Mouse (Mus musculus) frontal cortex, postnatal 14 days (tissue): ENCODE data around the gene Stxbp4.

ENCODE experiments used
- DNase-seq, 2 experiments: peaks; one replicate each; pipeline ENCODE4 v3.0.0; 2022; ENCODE audit warnings: low spot score in 2 of 2

Stxbp4 gene

DNA sequence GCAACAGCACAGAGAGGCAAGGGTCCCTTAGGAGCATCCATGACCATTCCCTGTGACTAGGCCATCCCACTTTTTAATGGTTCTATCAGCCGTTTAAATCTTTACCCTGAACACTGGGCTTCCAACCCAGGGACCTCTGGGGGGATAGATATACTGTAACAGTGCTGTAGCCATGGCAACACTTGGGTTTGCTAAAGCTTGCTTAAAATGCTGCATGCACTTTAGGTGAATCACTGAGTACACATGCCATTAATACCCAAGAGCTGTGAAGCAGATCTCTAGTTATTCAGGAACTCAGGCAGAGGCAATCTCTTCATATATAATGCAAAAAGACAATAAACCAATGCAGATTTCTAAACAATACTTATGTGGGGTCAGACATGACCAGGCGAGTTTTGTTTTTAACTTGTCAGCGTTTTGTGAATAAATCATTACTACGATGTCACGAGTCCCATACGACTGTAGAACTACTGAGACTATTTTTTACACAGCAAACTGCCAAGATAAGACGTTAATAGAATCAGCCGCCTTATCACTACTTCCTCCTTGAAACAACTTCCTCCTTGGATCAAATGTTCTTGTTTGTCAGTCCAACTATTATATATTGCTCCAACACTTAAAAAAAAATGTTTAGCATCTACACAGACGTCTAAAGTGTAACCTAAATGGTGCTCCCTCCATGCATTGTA is 79.4 kb downstream of the Stxbp4 start:
- no peak for DNase-seq

DNA sequence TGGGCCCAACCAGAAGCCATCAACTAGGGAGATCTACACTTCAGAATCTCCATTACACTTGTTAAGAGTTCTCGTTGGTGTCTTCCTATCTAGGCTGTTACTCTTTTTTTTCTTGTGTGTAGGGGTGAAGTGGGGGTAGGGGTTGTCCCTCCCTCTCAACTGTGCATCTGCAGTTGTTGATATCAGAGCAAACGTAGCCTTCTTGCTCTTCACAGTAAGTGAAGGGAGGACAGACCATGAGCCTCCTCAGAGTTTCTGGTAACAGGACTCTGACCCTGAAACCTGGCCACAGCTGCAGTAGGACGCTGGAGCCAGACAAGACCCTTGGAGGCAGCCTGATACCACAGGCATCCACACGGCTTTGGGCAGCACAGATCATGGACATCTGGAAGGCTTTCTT is 81.4 kb downstream of the Stxbp4 start:
- DNase-seq, result no peak

DNA sequence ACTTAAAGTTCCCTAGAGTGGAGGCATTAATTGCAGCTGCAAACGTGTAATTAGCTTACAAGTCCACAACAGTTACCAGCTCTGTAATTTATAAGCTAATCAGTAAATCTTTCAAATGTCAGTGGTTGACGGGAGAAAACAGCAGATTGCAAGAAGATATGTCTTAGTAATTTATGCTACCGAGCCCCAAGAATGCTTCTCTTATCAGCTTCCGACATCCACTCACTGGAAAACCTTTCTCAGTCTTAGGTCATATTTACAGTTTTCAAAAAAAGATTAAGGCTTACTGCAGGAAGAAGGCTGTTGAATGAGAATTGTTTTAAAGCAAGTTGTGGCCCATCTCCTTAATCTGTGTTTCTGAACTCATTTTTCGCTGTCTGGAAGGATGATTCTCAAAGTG is 83.9 kb downstream of the Stxbp4 start:
- DNase-seq, result no peak

DNA sequence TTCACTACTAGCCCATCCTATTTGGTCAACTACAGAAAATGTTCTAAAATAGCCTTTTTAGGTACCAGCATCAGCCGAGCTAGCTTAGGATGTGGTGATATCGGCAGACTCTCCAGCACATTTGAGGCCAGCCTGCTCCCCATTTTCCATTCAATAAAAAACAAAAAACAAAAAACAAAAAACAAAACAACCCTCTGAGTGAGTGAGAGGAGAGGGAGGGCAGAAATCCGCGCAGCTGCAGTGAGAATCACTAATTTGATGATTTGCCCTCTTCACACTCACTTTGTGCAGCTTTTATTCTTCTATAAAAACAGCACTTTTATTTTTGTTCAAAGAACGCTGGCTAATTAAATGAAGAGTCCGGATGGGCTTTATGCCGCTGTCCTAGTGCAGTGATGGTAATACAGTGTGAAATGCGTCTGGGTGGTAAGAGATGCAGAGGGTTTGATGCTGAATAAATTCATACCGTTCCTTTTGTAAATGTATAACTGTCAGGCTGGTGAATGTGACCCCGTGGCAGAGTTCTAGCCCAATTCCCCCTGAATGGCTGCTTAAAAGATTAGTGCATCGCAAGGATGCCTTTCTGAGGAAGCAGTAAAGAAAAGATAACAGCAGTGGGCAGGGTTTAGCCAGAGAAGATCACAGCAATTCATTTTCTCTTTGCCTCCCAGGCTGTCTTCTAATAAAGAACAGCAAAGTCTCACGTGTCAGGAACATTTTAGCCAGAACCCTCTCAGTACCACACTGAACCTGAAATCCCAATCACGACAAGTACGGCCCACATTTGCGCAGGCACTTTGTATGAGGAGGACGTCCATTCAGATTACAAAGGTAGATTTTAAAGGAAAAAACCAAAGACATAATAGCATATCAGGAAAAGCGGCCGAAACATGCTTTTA is 85.3 kb downstream of the Stxbp4 start:
- DNase-seq, result no peak

DNA sequence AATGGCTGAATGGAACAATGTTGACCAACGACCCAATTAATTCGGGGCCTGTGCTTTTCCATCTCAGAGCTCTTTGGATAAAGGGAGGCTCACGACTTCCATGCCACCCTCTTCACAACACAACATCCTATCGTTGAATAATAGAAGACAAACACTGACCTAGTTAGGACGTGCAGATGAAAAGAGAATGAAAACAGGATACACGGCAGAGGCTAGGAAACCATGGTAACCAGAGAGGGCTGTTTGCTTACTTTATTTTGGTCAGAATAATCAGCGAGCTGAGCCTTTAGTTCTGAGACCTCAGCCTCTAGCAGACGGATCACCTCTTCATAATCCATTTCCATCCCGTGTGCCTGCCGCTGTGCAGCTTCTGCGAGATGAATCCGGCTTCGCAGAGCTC is 89.3 kb downstream of the Stxbp4 start:
- peak; percentile 18 for DNase-seq

DNA sequence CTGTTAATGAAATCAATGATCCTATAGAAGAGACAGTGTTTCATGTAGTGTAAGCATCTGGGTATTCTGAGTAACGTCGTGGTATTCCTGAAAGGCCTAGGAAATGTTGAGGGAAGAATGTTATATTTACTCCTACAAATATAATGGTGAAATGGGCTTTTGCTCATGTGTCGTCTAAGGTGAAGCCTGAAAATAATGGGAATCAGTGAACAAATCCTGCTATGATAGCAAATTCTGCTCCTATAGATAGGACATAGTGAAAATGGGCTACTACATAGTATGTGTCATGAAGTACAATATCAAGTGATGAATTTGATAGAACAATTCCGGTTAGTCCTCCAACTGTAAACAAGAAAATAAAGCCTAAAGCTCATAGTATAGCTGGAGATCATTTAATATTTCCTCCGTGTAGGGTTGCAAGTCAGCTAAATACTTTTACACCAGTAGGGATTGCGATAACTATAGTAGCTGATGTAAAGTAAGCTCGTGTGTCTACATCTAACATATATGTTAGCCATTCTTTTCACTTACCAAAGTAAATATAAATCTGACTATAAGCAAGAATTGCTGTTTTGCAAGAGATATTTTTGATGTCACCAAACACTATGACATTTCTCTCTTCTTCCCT is 99.1 kb downstream of the Stxbp4 start:
- DNase-seq, result no peak

DNA sequence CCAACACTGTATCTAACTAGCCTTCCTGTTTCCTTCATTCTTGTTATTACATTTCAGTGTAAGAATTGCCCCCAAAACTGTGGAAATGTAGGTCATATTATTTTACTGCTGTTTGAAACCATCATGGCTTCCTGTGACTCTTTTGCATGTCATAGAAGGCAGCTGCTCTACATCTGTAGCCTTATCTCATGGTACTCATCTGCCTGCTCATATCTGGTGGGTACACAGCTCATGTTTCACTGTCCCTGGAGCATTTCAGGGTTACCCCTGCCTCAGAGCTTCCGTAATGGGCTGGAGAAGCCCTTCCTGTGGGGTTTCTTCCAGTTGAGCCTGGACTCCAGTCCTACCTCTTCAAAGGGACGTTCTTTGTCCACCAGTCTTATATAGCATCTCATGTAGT is 112.6 kb downstream of the Stxbp4 start:
- no peak for DNase-seq

DNA sequence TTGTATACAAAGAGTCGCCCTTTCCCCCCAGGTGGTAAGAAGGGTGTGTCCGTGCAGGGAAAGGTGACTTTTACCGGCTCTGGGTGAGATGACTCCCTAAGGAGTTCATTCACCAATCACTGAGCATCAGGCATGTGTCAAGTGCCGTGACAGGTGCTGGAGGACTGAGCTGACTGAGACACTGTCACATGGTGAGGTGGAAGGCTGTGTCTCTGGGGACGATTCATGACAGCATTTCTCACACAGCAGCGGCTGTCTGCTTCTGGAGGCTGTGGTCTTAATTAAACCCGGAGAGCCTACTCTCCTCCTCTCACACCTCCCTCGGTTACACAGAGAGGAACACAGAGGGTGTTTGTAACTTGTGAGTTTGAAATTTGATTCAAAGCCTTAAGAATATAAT is 116.8 kb downstream of the Stxbp4 start:
- DNase-seq, result no peak

DNA sequence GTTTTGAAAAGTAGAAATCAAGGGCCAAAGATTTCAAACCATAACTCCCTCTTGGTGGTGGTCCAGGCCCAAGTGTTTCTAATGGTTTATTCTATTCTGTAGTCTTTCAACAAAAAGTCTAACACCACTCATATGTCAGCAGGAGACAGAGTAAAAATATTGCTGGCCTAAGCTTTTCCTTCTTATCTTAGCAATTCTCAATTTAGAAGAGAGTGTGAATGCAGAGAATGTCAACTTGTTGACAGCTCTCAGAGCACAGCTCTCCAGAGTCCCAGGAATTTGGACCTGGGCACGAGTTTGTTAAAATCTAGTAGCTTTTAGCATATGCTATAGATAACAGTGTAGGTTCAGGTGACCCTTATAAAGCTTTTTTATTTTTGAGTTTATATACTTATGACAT is 120.1 kb downstream of the Stxbp4 start:
- no peak for DNase-seq

DNA sequence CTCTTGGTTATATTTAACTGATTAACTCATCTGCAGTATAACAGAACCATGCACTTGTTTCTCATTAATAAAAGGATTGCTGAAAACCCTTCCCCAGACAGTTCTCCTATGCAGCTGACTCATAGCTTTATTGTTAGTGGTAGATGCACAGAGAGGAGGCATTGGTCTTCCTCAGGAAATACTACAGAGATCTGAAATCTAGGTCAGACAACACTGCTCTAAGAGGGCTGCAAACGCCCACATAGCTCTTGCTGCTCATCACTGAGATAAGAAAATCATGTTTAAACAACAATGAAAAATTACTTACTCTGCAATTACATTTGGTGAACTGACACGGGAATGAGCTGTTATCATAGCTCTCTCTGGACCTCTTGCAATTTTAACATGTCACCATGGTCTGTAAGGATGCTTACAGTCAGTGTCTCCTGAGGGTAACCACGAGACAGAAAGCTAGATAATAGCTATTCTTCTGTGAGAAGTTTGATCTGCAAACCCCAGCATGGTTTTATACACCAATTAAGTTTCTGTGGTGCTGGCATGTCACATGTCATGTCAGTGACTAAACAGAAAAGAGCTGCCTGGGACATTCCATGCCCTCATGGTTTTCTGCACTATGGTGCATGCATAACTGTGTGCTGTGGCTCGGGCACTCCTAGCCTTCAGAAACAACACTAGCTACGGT is 125.2 kb downstream of the Stxbp4 start:
- DNase-seq, result no peak

DNA sequence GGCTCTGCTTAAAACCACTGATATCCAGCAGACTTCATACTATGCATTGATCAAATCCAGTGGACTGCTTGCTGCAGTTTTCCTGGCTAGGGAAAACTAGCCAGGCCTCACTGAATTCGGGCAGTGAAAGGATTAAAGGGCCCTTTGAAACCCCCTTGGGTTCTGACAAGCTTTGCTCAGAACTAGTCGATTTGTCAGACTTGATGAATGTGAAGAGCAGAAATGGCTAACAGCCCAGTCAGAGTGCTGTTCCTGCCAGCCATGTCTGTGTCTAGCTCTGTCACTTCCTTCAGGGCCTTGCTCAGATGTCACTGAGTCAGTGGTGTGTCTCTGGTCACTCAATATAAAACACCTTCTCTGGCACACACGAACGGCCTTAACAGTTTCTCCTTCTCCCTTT is 136.0 kb downstream of the Stxbp4 start:
- no peak for DNase-seq

DNA sequence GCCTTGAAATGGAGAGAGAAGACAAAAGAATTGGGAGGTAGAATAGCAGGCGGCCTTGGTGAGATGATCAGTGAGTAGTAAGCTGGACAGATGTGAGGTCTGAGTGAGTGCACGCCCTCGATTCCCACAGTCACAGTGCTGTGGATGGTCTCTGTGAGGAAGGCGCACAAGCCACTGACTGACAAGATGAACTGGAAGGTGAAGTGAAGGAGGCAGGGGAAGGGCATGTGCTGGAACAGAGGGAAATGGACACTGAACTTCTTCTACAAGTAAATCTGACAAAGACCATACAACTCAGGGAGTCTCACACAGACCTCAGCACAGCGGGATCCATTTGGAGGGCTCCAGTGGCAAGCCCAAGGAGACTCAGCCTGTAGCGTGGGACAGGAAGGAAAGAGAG is 138.0 kb downstream of the Stxbp4 start:
- no peak for DNase-seq

DNA sequence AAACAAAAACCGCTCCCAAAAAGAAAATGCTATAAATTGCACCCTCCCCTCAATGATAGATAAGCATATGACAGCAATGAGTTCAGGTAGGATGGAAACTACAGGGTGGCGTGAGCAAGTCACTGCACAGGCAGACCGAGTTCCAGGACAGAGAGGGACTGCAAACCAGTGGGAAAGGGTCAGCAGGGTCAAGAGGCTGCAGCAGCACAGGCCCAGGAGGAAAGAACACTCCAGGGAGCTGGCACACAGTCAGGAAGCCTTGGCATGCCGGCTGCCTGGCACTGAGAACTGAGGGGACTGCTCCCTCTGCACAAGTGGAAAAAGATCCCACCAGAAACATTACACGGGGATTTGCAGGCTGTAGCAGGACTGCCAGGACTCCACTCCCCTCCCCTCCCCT is 139.4 kb downstream of the Stxbp4 start:
- no peak for DNase-seq

DNA sequence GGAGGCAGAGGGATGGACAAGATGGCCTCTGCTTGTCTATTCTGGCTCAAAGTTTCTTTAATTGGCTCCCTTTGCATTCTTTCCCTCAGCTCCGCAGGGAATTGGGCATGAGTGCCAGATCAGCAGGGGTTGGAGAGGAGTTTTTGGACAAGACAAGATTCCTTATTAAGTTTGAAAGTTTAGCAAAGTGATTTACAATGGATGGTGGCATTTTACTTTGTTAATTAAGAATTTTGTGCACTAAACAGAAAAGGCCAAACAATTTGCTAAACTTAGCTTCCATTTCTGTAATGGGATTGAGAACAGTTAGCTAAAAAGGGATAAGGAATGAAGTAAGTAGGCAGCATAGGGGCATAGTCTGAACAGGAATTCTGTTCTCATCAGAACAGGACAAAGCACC is 142.9 kb downstream of the Stxbp4 start:
- no peak for DNase-seq

DNA sequence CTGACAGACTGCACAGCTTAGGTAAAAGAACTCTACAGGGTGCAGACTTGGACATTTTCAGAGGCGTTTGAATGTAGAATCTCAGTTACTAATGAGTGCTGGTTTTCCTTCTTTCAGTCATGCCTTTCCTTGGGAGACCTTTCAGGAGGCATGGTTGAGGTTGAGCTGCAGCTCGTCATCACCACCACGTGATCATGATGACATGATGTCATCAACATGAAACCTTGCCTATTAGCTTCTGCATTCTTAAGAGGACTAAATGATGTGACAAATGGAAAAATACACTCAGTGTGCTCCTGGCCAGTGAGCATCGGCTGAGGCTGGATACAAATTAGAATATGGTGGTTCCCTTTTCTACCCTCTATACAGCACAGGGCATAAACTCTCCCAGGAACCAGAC is 145.4 kb downstream of the Stxbp4 start:
- DNase-seq, result no peak

DNA sequence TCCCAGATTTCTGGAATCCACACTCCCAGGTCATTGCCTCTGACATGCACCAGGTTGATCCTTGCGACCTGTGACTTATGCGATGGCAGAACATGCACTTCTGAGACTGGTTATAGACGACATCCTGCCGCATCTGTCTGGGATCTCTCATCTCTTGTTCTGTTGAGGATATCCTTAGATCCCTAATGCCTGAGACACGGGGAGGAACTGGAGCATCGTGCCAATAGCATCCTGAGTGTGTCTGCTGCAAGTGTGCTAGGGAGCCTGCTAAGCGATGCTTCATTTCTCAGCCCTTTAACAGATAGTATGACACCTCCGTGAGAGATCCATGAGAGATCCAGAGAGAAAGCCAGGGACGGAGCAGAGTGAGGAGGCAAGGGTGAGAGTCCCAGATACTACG is 148.7 kb downstream of the Stxbp4 start:
- no peak for DNase-seq

DNA sequence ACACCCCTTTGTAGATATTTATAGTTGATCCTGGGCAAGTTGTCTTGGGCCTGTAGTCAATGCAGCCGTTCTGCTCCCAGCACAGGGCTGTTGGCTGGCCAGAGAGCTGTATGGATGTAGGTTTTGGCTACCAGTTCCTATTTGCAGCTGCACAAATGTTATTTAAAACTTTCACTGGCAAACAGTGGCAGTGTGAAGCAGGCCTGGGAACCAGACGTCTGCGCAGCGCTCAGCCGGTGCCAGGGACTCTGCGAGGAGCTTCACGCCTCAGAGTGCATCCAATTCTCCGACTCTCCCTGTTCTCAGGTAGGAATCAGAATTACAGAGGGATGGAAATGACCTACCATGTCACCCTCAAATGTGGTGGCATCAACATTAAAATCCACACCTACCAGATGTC is 150.2 kb downstream of the Stxbp4 start:
- no peak for DNase-seq

DNA sequence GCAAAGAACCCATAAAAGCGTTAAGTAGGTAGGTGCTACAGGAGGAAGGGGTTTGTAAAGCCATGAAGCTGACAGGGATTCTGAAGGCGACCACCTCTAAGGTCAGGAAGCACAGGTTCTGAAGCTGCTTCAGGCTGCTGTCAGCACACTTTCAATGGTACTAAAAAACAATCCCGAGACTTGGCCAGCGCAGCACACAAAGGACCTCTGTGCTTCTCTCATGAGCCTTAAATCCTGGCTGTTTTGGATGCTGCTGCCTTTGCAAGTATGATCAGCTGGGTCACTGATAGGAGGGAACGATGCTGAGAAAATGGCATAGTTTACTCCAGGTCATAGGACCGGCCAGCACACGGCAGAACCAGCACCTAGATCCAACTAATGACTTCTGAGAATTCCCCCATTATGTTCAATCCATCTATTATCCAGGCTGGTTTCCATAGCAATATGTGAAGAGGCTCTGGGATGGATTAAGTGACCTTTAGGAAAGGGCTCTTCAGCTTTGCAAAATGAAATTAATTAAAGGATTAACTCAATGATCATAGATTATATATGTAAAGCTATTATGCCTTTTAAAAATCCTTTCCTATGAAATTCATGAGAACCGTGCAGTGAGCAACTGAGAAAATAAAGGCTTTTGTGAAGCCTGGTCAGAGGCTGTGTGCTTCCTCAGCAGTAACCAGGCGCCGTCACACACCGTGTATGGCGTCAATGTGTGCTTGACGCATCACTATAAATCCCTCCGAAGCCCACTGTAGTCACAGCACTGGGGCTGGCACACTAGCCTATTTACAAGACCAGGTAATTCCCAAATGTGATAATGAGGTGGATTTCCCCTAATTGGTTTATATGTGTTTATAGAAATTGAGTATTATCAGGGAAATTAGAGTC is 152.9 kb downstream of the Stxbp4 start:
- no peak for DNase-seq

DNA sequence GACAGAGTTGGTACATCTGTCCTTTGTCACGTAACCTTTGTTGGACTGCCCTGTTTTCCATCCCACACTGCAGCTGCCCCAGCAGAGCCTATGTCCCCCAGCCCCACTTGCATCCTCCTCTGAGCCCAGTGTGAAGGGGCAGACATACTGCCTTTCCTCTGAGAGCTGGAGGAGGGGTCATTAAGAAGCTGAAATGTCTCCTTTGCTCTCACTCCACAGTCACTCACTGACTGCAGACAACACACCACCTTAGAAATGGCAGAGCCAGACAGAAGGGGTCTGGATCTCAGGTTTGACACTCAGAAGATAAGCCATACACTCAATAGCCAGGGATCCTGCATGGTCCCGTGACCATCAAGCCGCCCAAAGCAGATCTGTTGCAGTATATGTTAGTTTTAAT is 154.1 kb downstream of the Stxbp4 start:
- no peak for DNase-seq

DNA sequence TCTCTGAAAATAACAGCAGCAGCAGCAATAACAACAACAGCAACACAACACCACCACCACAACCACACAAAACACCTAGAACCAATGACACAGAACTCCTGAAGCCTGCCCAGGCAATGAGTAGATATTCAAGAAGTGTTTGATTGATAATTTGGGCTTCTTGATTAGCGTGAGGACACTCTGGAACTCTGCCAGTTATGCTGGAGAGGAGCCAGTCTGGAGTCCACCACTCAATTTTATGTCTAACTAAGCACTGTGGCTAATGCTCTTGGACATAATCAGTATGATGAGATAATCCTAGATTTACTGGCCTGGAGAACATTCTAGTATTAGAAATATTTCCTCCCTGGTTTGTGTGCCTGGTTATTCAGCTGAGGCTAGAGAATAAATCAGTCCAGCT is 156.1 kb downstream of the Stxbp4 start:
- DNase-seq, result no peak

DNA sequence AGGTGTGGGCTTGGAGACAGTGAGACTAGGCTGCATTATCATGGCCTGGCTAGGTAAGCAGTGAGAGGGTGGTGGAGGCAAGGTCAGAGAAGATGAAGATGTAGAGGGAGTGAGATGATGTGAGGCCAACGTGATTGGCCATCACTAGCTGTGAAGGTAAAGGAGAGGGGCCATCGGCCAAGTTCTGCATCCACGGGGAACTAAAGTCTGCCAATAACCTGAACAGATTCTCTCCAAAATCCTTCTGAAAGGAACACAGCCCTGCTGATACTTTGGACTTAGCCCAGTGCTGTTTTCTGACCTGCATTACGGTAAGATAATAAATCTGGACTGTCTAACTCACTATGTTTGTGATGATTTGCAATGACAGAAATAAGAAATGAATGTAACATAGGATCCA is 167.6 kb downstream of the Stxbp4 start:
- no peak for DNase-seq
